Mouse (Mus musculus): ENCODE measurements around the gene Cacna1b.

Cacna1b gene

GRCm38 (mm10) chr2:24763115-24763557 is at the start of gene Cacna1b:
Cacna1b (minus strand) TSS chr2:24763152.
- DNase-seq (ENCODE audit: low read depth) = no peak

- no peak for DNase-seq (ENCODE audit: low read depth)
Measured at GRCm38 (mm10) chr2:24809746-24810145, 46.8 kb upstream of the Cacna1b start.

DNA sequence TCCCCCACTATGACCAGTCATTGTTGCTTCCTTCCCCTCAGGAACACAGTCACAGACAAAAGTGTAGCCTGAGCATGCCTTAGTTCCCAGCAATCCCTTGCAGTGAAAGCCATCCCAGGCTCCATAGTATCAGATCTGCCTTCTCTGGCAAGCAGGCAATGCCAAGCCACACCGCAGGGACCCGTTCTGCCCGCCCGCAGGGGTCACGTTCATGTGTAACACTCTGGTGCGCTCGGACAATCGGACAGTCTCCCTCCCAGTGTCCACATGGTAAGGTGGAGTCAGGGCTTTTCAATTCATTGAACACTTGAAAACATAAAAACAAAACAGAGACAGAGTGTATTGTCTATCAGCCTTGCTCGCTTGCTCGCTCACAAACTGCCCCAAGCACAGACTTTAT is 44.7 kb upstream of the Cacna1b start:
- DNase-seq (ENCODE audit: low read depth) = no peak

DNA sequence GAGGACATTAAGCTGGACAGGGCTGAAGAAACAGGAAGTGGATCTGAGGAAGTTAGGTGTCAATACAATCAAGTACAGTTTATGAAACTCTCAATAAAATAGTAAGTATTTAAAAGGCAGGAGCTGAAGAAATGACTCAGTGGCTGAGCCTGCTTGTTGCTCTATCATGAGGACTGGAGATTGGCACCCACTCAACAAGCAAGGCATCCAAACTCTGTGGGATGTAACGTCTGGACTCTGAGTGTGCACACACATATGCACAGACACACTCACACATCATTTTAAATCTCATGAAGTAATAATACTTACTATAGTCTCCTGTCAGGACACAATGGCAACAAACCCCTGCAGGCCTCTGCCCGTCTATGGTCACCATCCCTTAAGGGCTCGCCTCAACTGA is 44.1 kb upstream of the Cacna1b start:
- peak; percentile 28 for DNase-seq (ENCODE audit: low read depth)

DNA sequence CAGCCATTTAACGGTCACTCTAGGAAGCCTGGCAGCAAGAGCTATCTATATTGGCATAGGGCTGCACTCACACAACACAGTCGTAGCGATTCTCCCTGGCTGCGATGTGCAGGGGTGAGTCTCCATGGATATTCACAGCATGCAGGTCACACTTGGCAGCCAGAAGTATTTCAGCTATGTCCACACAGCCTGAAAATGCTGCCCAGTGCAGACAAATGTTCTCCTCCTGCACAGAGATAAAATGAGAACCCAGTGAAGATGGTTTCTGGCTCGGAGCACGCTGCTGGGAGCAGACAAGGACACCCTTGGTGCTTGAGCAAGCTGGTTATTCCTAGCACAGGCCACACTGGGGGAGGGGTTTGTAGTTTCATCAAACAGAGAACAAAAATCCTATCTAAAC is 43.2 kb upstream of the Cacna1b start:
- no peak for DNase-seq (ENCODE audit: low read depth)

DNA sequence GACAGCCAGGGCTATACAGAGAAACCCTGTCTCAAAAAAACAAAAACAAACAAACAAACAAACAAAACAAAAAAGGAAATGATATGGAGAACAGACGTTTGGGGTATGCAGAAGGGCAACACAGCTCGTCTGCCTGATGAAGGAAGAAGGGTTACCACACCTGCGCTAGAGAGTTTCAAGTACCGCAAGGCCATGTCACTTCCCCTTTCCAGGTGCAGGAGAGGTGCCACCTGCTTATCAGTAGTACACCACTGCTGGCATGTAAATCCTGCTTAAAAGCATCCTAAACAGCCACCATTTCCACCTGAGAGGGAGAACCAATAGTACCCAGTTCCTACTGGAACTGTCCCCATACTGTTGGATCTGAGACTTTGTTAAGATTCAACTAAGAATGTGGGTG is 42.7 kb upstream of the Cacna1b start:
- DNase-seq (ENCODE audit: low read depth) = no peak

DNA sequence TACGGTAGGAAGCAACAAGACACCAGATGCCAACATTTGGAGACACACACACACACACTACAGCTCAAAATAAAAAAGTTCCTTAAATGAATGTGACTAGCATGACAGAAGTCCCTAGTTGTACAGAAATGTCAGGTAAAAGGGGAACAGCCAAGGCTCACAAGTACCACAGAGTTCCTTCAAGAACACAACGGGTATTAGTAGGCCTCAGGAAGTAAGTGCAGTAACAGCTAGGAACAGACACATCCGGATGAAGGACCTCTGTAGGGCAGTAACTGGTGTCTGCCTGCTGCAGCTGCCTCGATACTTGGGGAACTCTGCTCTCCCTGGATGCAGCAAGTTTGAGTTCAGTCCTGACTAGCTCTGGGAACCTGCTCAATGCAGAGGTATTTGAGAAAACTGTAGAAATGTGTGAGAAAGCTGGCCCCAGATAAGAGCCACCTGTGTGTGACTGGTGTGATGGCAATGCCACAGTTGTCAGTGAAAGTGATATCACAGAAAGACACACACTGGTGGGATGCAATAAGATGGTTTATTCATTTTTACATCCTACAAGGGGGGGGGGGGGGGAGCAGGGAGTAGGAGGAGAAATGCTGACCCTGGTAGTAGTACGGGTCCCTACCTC is 34.0 kb upstream of the Cacna1b start:
- DNase-seq (ENCODE audit: low read depth) = no peak

- DNase-seq (ENCODE audit: low read depth) = peak; percentile 40
Measured at GRCm38 (mm10) chr2:24787250-24787649, 24.3 kb upstream of the Cacna1b start.

GRCm38 (mm10) chr2:24781253-24781652 is 18.3 kb upstream of the Cacna1b start:
- no peak for DNase-seq (ENCODE audit: low read depth)

- no peak for DNase-seq (ENCODE audit: low read depth)
Measured at GRCm38 (mm10) chr2:24776831-24777230, 13.9 kb upstream of the Cacna1b start.

- DNase-seq (ENCODE audit: low read depth) = no peak
Measured at GRCm38 (mm10) chr2:24775951-24776587, 13.1 kb upstream of the Cacna1b start.

GRCm38 (mm10) chr2:24774832-24775231 is 11.9 kb upstream of the Cacna1b start:
- DNase-seq (ENCODE audit: low read depth) = no peak

- DNase-seq (ENCODE audit: low read depth) = no peak
Measured at GRCm38 (mm10) chr2:24770861-24771260, 7.9 kb upstream of the Cacna1b start.

DNA sequence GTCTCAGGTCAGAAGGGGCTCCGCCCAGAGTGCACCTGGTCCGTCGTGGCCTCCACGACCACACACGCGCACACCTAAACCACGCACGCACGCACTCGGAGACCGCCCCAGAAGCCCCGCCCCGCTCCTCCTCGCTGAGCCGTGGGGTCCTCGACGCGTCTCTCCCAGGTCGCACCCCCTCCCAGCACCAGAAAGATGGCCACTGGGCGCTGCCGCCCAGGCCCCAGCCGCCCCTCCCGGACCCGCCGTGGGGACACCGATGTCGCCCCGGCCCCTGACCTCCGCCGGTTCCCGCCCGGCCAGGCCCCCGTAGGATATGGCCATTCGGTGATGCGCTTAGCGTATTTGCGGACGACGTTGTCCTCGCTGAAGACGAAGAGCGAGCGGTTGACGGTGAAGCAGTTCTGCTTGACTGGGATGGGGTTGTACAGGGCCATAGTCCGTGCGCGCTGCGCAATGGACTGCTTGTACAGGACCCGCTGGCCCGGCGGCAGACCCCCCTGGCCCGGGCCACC is 449 bp downstream of the Cacna1b start:
- DNase-seq (ENCODE audit: low read depth) = no peak

DNA sequence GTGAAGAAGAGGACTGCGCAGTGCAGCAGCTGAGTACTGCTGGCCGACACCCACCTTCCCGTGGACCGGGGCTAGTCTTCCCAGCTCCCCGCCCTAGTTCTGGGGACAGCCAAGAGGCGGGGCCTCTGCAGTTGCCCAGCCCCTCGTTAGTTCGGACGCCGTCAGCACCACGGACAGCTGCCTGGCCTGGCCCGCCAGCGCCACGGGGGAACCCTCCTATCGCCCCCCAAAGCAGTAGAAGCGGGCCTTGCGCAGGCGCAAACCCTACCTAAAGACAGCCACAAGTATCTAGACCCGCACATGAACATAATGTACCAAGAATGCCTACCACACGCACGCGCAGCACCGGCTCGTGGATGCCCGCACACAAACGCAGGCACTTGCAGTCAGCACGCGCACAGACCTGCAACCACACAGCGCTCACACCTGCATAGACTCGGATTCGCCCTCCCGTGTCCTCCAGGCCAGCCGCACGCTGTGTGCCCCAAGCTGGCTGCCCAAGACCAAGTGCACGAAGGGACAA is 968 bp downstream of the Cacna1b start:
- DNase-seq (ENCODE audit: low read depth) = no peak

- no peak for DNase-seq (ENCODE audit: low read depth)
Measured at GRCm38 (mm10) chr2:24755276-24755675, 7.7 kb downstream of the Cacna1b start.

- DNase-seq (ENCODE audit: low read depth) = no peak
Measured at GRCm38 (mm10) chr2:24752599-24752998, 10.4 kb downstream of the Cacna1b start.

DNA sequence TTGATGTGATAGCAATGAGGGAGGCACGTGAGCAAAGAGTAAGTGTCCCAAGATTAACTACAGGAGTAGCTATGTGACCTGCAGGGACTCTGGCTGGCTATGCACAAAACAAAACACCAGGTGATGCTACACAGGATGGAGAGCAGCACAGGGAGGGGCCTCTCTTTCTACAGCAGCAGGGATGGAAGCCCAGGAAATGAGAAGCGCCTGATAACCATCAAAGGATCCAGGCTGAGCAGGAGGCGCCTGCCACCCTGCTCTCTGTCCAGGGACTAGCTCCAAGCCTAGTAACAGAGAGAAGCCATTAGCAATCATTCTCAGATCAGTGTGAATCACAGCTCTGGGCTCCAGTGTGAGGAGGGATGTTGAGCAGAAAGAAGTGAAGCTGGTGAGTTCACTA is 12.9 kb downstream of the Cacna1b start:
- no peak for DNase-seq (ENCODE audit: low read depth)

GRCm38 (mm10) chr2:24747878-24748277 is 15.1 kb downstream of the Cacna1b start:
- DNase-seq (ENCODE audit: low read depth) = no peak

GRCm38 (mm10) chr2:24739701-24740100 is 23.3 kb downstream of the Cacna1b start:
- DNase-seq (ENCODE audit: low read depth) = no peak

DNA sequence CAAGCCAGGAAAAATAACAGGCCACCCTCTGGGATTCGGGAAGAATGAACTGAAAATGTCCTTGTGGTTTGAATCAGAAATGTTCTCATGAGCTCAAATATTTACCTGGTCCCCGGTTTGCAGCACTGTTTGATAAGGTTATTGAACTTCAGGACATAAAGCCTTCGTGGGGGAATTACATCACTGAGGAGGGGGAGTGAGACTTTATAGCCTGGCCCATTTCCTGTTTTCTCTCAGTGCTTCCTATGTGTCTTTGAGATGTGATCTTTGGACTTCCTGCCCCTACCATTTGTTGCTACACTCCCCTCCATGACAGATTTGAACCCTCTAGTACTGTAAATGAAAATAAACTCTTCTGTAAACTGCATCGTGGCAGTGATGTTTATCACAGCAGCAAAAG is 29.8 kb downstream of the Cacna1b start:
- no peak for DNase-seq (ENCODE audit: low read depth)

GRCm38 (mm10) chr2:24725865-24726264 is 37.1 kb downstream of the Cacna1b start:
- no peak for DNase-seq (ENCODE audit: low read depth)

DNA sequence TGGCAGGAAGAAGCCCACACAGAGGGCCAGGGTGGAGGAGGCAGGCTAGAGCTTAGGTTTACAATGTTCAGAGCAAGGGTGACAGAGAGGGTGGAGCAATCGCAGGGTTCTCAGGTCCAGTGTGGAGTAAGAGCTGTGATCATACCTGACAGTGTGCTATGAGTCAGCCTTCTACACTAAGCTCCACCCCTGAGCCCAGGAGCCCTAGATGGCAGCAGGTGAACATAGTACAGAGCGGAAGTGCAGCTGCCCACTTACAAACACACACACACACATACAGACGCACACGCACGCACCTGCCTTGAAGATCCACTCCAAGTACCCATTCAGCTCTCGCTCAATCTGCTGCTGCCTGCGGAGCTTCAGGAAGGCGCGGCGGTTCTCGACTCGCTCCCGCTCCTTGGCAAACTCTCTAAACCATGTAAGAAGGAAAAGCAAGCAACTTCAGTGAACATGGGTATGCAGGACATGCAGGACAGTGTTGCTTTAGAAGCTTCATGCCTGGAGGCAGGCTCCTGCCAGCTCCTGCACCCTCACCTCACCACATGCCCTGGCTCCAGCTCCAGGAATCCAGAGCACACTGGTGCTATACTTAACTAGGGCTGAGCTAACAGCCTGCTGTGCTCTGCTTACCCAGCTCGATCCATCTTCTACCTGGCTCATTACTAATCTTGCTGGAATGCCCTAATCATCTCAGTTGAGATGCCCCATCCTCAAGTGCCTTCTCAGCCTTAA is 43.1 kb downstream of the Cacna1b start:
- no peak for DNase-seq (ENCODE audit: low read depth)
